Mouse (Mus musculus): Measurements from ENCODE around the gene Cdc14a. TPM values are rescaled to one million over a fixed set of nuclear protein-coding genes. Genes with fewer than 3 reads are reported as not detected.

The Cdc14a gene
- polyA plus RNA-seq, 1 experiment from 2014 or later, result 17.6 TPM

GRCm38 (mm10) chr3:116409486-116409885, 14.3 kb downstream of the Cdc14a start:
- Histone ChIP-seq H3K27ac (replicated peaks) (no peak overlapping the region), H3K36me3 (replicated peaks) (peaks cover 68% of the 10 kb centered on the region), H3K27me3 (replicated peaks; ENCODE audit: low read depth, poor library complexity, severe bottlenecking) (no peaks in the 10 kb centered on the region), H3K4me1 (peaks cover 30% of the 10 kb centered on the region), H3K9me3 (no peaks in the 10 kb centered on the region), H3K4me3 (no peak overlapping the region)
- DNase-seq (ENCODE audit: low spot score), result no peak
- 71% methylated on average over 8 of the region's 8 CpGs for WGBS

- Histone ChIP-seq H3K36me3 (replicated peaks) (peaks cover 68% of the 10 kb centered on the region), H3K4me1 (peaks cover 30% of the 10 kb centered on the region), H3K27ac (replicated peaks) (no peak overlapping the region), H3K27me3 (replicated peaks; ENCODE audit: low read depth, poor library complexity, severe bottlenecking) (no peaks in the 10 kb centered on the region), H3K4me3 (no peak overlapping the region), H3K9me3 (no peaks in the 10 kb centered on the region)
- WGBS, result 88% methylated on average over 10 of the region's 10 CpGs
- DNase-seq (ENCODE audit: low spot score), result no peak
Observed at GRCm38 (mm10) chr3:116408856-116409255, 15.0 kb downstream of the Cdc14a start.

GRCm38 (mm10) chr3:116405516-116405915, 18.3 kb downstream of the Cdc14a start:
- Histone ChIP-seq H3K9me3 (no peaks in the 10 kb centered on the region), H3K4me3 (no peak overlapping the region), H3K4me1 (peaks cover 31% of the 10 kb centered on the region), H3K27ac (replicated peaks) (no peak overlapping the region), H3K27me3 (replicated peaks; ENCODE audit: low read depth, poor library complexity, severe bottlenecking) (no peaks in the 10 kb centered on the region), H3K36me3 (replicated peaks) (peaks cover 59% of the 10 kb centered on the region)
- DNase-seq (ENCODE audit: low spot score), result no peak
- WGBS, result 78% methylated on average over 9 of the region's 9 CpGs

- Histone ChIP-seq H3K4me1 (peaks cover 33% of the 10 kb centered on the region), H3K27ac (replicated peaks) (no peak overlapping the region), H3K4me3 (no peak overlapping the region), H3K27me3 (replicated peaks; ENCODE audit: low read depth, poor library complexity, severe bottlenecking) (no peaks in the 10 kb centered on the region), H3K36me3 (replicated peaks) (peaks cover 46% of the 10 kb centered on the region), H3K9me3 (no peaks in the 10 kb centered on the region)
- DNase-seq (ENCODE audit: low spot score), result no peak
- WGBS, result 88% methylated on average over 11 of the region's 11 CpGs
Observed at GRCm38 (mm10) chr3:116401436-116401835, 22.4 kb downstream of the Cdc14a start.

GRCm38 (mm10) chr3:116399349-116400090, 24.3 kb downstream of the Cdc14a start:
- Histone ChIP-seq H3K4me3 (no peak overlapping the region), H3K4me1 (peaks cover 27% of the 10 kb centered on the region), H3K27ac (replicated peaks) (peak overlapping the region; percentile 61), H3K9me3 (no peaks in the 10 kb centered on the region), H3K27me3 (replicated peaks; ENCODE audit: low read depth, poor library complexity, severe bottlenecking) (no peaks in the 10 kb centered on the region), H3K36me3 (replicated peaks) (peaks cover 41% of the 10 kb centered on the region)
- peak; percentile 55 for DNase-seq (ENCODE audit: low spot score)
- WGBS, result 66% methylated on average over 22 of the region's 22 CpGs

GRCm38 (mm10) chr3:116398543-116398942, 25.3 kb downstream of the Cdc14a start:
- Histone ChIP-seq H3K9me3 (no peaks in the 10 kb centered on the region), H3K4me3 (no peak overlapping the region), H3K4me1 (peaks cover 27% of the 10 kb centered on the region), H3K27me3 (replicated peaks; ENCODE audit: low read depth, poor library complexity, severe bottlenecking) (no peaks in the 10 kb centered on the region), H3K36me3 (replicated peaks) (peaks cover 34% of the 10 kb centered on the region), H3K27ac (replicated peaks) (no peak overlapping the region)
- DNase-seq (ENCODE audit: low spot score), result no peak
- WGBS, result 92% methylated on average over 10 of the region's 10 CpGs

- no peak for DNase-seq (ENCODE audit: low spot score)
- 88% methylated on average over 7 of the region's 7 CpGs for WGBS
- Histone ChIP-seq H3K4me1 (peaks cover 27% of the 10 kb centered on the region), H3K9me3 (no peaks in the 10 kb centered on the region), H3K36me3 (replicated peaks) (peaks cover 33% of the 10 kb centered on the region), H3K27me3 (replicated peaks; ENCODE audit: low read depth, poor library complexity, severe bottlenecking) (no peaks in the 10 kb centered on the region), H3K27ac (replicated peaks) (no peak overlapping the region), H3K4me3 (no peak overlapping the region)
Observed at GRCm38 (mm10) chr3:116397976-116398375, 25.9 kb downstream of the Cdc14a start.

- no peak overlapping the region for H3K27ac ChIP-seq (replicated peaks)
- DNase-seq (ENCODE audit: low spot score), result no peak
- H3K27me3 ChIP-seq (replicated peaks; ENCODE audit: low read depth, poor library complexity, severe bottlenecking), result no peaks in the 10 kb centered on the region
- peaks cover 35% of the 10 kb centered on the region for H3K36me3 ChIP-seq (replicated peaks)
- H3K4me3 ChIP-seq, result no peak overlapping the region
- 85% methylated on average over 6 of the region's 6 CpGs for WGBS
- no peaks in the 10 kb centered on the region for H3K9me3 ChIP-seq
- H3K4me1 ChIP-seq, result peaks cover 27% of the 10 kb centered on the region
Observed at GRCm38 (mm10) chr3:116397341-116397740, 26.5 kb downstream of the Cdc14a start.

GRCm38 (mm10) chr3:116396571-116396970, 27.3 kb downstream of the Cdc14a start:
- Histone ChIP-seq H3K27ac (replicated peaks) (no peak overlapping the region), H3K4me1 (peaks cover 26% of the 10 kb centered on the region), H3K36me3 (replicated peaks) (peaks cover 36% of the 10 kb centered on the region), H3K27me3 (replicated peaks; ENCODE audit: low read depth, poor library complexity, severe bottlenecking) (no peaks in the 10 kb centered on the region), H3K4me3 (no peak overlapping the region), H3K9me3 (no peaks in the 10 kb centered on the region)
- WGBS, result 88% methylated on average over 3 of the region's 3 CpGs
- DNase-seq (ENCODE audit: low spot score), result no peak

GRCm38 (mm10) chr3:116394885-116395390, 28.9 kb downstream of the Cdc14a start:
- Histone ChIP-seq H3K4me1 (peaks cover 17% of the 10 kb centered on the region), H3K27me3 (replicated peaks; ENCODE audit: low read depth, poor library complexity, severe bottlenecking) (no peaks in the 10 kb centered on the region), H3K4me3 (no peak overlapping the region), H3K9me3 (no peaks in the 10 kb centered on the region), H3K36me3 (replicated peaks) (peaks cover 44% of the 10 kb centered on the region), H3K27ac (replicated peaks) (no peak overlapping the region)
- 85% methylated on average over 5 of the region's 5 CpGs for WGBS
- no peak for DNase-seq (ENCODE audit: low spot score)

- H3K4me3 ChIP-seq, result no peak overlapping the region
- no peak for DNase-seq (ENCODE audit: low spot score)
- WGBS, result 86% methylated on average over 10 of the region's 10 CpGs
- no peaks in the 10 kb centered on the region for H3K9me3 ChIP-seq
- peaks cover 62% of the 10 kb centered on the region for H3K36me3 ChIP-seq (replicated peaks)
- 0 out of 2 replicates have a peak, but pooled peaks cover 2% of the 10 kb centered on the region for H3K4me1 ChIP-seq
- no peaks in the 10 kb centered on the region for H3K27me3 ChIP-seq (replicated peaks; ENCODE audit: low read depth, poor library complexity, severe bottlenecking)
- H3K27ac ChIP-seq (replicated peaks), result no peak overlapping the region
Observed at GRCm38 (mm10) chr3:116391399-116391798, 32.4 kb downstream of the Cdc14a start.

- Histone ChIP-seq H3K9me3 (no peaks in the 10 kb centered on the region), H3K36me3 (replicated peaks) (peaks cover 71% of the 10 kb centered on the region), H3K4me1 (0 out of 2 replicates have a peak, but pooled peaks cover 2% of the 10 kb centered on the region), H3K27ac (replicated peaks) (0 out of 2 replicates have a peak overlapping the region, but pooled peaks have one; percentile 15), H3K27me3 (replicated peaks; ENCODE audit: low read depth, poor library complexity, severe bottlenecking) (no peaks in the 10 kb centered on the region), H3K4me3 (no peak overlapping the region)
- 92% methylated on average over 14 of the region's 14 CpGs for whole genome bisulfite sequencing
- DNase-seq (ENCODE audit: low spot score), result no peak
Observed at GRCm38 (mm10) chr3:116389500-116390470, 34.0 kb downstream of the Cdc14a start.

Data from embryonic facial prominence, embryonic 10.5 days (tissue).